Mouse (Mus musculus) E14TG2a.4 (cell line): ENCODE measurements around the gene Fam71f1.

Experiments used
- H3K27me3 ChIP-seq: 2 replicates; pipeline ENCODE4 v1.6.1; 2014; ENCODE audit warnings: low read length, control low read depth; ENCODE audit not compliant: insufficient read depth
- H3K36me3 ChIP-seq: 2 replicates; pipeline ENCODE4 v1.6.1; 2014; ENCODE audit warnings: low read length, control low read depth; ENCODE audit not compliant: insufficient read depth
- H3K4me1 ChIP-seq: replicated peaks from 2 replicates; pipeline ENCODE4 v1.6.1; 2014; ENCODE audit warnings: low read depth, low read length, control low read depth
- H3K4me3 ChIP-seq: replicated peaks from 2 replicates; pipeline ENCODE4 v1.5.1; 2014; ENCODE audit warnings: mild to moderate bottlenecking, low read length
- H3K9me3 ChIP-seq: 2 replicates; pipeline ENCODE4 v1.6.1; 2014; ENCODE audit warnings: low read length, control low read depth
- CTCF ChIP-seq: conservative IDR thresholded peaks from 2 replicates; pipeline ENCODE4 v1.5.1; 2014; ENCODE audit warnings: low read length
- NANOG ChIP-seq: IDR thresholded peaks from 2 replicates; pipeline ENCODE4 v1.6.1; 2014; ENCODE audit warnings: borderline replicate concordance, low read length, mixed read lengths
- POU5F1 ChIP-seq: IDR thresholded peaks from 2 replicates; pipeline ENCODE4 v1.6.1; 2014; ENCODE audit warnings: low read length, borderline replicate concordance

Fam71f1 gene

DNA sequence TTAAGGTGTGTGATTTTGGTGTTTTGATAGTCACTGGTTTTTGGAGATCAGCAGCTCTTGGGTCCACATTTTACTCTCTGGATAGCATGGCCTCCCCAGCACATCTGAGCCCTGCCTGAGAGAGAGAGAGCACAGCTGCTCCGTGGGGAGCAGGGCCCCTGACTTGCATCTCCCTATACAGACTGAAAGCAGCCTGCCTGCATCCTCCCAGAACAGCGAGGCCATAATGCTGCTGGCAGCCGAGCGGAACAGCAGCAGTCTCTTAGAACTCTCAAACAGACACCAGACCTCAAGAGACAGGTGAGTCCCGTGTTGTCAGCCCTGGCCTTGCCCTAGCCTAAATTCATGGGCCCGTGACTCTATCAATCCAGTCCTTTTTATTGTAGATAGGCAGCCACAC is 31.5 kb upstream of the Fam71f1 start:
- TF ChIP-seq POU5F1 = no peak
- TF ChIP-seq NANOG = no peak
- TF ChIP-seq CTCF = no peak
- H3K4me1 ChIP-seq = 0 out of 2 replicates have a peak, but pooled peaks cover 10% of the 10 kb centered on the region
- no peaks in the 10 kb centered on the region for H3K9me3 ChIP-seq
- H3K4me3 ChIP-seq = no peak overlapping the region
- no peaks in the 10 kb centered on the region for H3K36me3 ChIP-seq
- peaks cover 28% of the 10 kb centered on the region for H3K27me3 ChIP-seq

DNA sequence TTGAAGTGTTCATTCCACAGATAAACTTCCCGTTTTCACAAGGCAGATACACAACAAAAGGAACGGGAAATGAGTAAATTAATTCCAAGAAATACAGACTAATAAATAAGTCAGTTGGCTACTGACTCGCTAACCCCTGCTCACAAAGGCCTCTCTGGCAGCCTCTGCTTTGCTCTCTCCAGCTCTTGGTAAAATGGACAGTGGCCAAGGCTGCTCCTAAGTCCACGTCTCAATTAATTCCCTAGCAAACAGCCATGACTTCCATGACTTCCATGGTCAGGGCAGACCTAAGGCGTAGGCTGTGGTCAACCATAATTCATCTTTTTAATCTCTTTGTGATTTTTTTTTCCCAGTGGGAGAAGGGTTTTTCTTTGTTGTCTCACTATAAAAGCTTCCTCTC is 31.0 kb upstream of the Fam71f1 start:
- no peak overlapping the region for H3K4me3 ChIP-seq
- 0 out of 2 replicates have a peak, but pooled peaks cover 10% of the 10 kb centered on the region for H3K4me1 ChIP-seq
- no peaks in the 10 kb centered on the region for H3K36me3 ChIP-seq
- H3K27me3 ChIP-seq = peaks cover 28% of the 10 kb centered on the region
- TF ChIP-seq POU5F1 (no peak), NANOG (no peak), CTCF (no peak)
- H3K9me3 ChIP-seq = no peaks in the 10 kb centered on the region

DNA sequence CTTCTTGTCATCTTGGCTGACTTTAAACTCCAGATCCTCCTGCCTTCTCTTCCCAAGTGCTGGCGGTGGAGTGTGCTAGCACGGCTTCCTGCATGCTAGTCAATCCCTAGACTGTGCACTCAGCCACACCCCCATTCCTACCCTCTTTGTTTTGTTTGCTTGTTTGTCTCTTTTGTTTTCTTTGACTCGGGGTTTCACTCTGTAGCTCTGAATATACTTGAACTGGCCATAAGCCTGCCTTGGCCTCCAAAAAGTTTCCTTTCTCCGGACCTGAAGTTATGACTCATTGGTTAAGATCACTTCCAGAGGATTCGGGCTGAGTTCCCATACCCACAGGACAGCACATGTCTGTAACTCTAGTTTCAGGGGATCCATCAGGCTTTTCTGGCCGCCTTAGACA is 30.3 kb upstream of the Fam71f1 start:
- no peak overlapping the region for H3K4me3 ChIP-seq
- no peaks in the 10 kb centered on the region for H3K9me3 ChIP-seq
- H3K36me3 ChIP-seq = no peaks in the 10 kb centered on the region
- peaks cover 28% of the 10 kb centered on the region for H3K27me3 ChIP-seq
- no peak for TF ChIP-seq CTCF
- TF ChIP-seq POU5F1 = no peak
- no peak for TF ChIP-seq NANOG
- 0 out of 2 replicates have a peak, but pooled peaks cover 8% of the 10 kb centered on the region for H3K4me1 ChIP-seq

DNA sequence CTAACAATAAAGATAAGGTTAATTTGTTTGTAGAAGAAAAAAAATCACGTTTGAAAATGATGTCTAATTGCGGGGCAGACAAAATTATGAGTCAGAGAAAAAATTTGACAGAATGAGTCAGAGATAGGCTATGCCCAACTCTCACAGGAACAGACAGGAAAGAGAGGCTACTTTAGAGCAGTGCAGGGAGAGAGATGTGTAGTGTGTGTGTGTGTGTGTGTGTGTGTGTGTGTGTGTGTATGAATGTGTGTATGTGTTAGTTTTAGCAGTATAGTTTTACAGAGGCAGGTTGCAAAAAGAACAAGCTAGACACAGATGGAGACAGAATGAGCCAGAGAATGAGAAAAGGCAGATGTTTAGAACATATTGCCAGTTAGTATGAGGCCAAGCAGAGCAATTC is 19.8 kb upstream of the Fam71f1 start:
- TF ChIP-seq POU5F1 = no peak
- no peak for TF ChIP-seq CTCF
- TF ChIP-seq NANOG = no peak
- Histone ChIP-seq H3K9me3 (no peaks in the 10 kb centered on the region), H3K4me1 (peaks cover 18% of the 10 kb centered on the region), H3K4me3 (no peak overlapping the region), H3K27me3 (0 out of 2 replicates have a peak, but pooled peaks cover 8% of the 10 kb centered on the region), H3K36me3 (no peaks in the 10 kb centered on the region)

DNA sequence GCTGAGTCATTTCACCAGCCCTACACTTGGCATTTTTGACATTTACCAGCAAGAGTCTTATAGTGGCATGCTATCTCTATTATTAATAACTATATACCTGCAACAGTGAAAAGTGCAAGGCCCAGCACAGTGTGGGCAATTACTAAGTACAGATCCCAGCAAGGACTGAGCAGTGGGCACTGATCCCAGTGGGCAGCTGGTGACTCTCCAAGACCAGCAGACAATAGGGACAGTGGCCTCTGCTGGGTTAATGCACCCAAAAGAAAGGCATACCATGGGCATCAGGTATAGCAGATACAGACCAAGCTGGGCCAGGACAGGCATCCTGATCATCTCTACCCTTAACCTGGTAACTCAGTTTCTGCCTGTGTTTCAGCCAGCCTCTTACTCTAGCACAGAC is 15.7 kb upstream of the Fam71f1 start:
- H3K27me3 ChIP-seq = 0 out of 2 replicates have a peak, but pooled peaks cover 8% of the 10 kb centered on the region
- TF ChIP-seq NANOG = no peak
- TF ChIP-seq CTCF = no peak
- no peak for TF ChIP-seq POU5F1
- H3K4me3 ChIP-seq = no peak overlapping the region
- no peaks in the 10 kb centered on the region for H3K9me3 ChIP-seq
- H3K4me1 ChIP-seq = peaks cover 4% of the 10 kb centered on the region; the same call in 1 of the 2 replicates
- no peaks in the 10 kb centered on the region for H3K36me3 ChIP-seq

DNA sequence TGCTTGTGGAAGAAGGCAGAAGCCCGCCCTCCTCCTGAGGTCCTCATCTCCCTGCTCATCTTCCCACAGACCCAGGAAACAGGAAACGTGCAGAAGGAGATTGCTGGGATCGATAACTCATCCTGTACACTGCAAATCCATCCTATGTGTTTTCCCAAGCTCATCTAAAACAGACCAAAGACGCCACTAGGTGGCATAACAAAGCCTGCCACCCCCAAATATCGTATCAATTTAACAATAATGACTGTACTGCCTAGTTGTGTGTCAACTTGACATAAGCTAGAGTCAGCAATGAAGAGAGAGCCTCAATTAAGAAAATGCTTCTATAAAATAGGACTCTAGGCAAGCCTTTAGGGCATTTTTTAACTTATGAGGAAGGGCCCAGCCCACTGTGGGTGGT is 15.2 kb upstream of the Fam71f1 start:
- TF ChIP-seq CTCF (peak; percentile 28; the same call in 1 of the 2 replicates), POU5F1 (no peak)
- Histone ChIP-seq H3K4me1 (peaks cover 7% of the 10 kb centered on the region), H3K27me3 (0 out of 2 replicates have a peak, but pooled peaks cover 8% of the 10 kb centered on the region), H3K4me3 (no peak overlapping the region), H3K9me3 (no peaks in the 10 kb centered on the region), H3K36me3 (no peaks in the 10 kb centered on the region)

DNA sequence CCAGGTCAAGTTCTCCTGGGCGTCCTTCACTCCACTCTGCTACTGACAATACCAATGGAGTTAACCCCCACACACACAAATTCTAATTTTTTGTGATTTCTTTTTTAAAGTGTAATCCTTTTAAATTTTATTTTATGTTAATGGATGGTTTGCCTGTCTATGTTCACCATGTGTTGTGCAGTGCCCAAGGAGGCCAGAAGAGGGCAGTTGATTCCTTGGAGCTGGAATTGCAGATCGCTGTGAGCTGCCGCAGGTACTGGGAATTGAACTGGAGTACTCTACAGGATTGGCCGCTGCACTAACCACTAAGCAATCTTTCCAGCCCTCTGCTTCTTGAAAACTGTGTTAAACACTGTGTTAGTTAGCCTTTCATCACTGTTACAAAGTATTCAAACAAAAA is 13.5 kb upstream of the Fam71f1 start:
- peak; percentile 71 for TF ChIP-seq CTCF
- TF ChIP-seq NANOG = no peak
- no peaks in the 10 kb centered on the region for H3K36me3 ChIP-seq
- peaks cover 14% of the 10 kb centered on the region for H3K4me1 ChIP-seq
- H3K27me3 ChIP-seq = 0 out of 2 replicates have a peak, but pooled peaks cover 6% of the 10 kb centered on the region
- H3K9me3 ChIP-seq = no peaks in the 10 kb centered on the region
- no peak overlapping the region for H3K4me3 ChIP-seq

DNA sequence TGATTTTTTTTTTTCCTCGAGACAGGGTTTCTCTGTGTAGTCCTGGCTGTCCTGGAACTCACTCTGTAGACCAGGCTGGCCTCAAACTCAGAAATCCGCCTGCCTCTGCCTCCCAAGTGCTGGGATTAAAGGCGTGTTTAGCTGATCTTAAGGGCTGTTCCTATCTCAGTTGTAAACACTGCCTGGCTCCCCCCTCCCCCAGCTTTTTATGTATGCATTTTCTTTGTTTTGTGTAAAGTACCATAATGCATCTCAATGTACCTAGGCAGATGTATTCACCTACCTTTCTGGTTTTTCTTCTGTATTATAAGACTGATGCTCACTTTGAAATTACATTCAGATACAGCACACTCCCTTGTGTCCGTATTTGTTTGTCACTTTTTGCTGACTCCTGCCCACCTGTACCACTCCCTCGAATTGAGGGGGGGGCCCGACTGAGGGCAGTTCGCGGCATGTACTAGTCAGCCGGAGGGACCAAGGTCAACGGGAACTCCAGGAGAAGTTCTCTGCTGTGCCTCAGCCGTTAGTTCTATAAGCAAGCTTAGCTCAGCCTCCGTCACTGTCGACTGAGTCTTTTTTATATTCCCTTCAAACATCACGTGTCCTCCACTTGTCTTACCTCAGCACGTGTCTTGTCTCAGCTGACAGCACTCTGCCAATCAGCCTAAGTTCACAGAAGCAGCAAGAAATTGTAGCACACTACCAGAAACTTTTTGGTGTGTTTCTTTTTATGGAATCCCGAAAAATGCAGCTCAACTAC is 9.9 kb upstream of the Fam71f1 start:
- no peak overlapping the region for H3K4me3 ChIP-seq
- H3K36me3 ChIP-seq = no peaks in the 10 kb centered on the region
- no peaks in the 10 kb centered on the region for H3K9me3 ChIP-seq
- TF ChIP-seq NANOG (no peak), POU5F1 (no peak), CTCF (no peak)
- H3K4me1 ChIP-seq = peaks cover 14% of the 10 kb centered on the region
- no peaks in the 10 kb centered on the region for H3K27me3 ChIP-seq

DNA sequence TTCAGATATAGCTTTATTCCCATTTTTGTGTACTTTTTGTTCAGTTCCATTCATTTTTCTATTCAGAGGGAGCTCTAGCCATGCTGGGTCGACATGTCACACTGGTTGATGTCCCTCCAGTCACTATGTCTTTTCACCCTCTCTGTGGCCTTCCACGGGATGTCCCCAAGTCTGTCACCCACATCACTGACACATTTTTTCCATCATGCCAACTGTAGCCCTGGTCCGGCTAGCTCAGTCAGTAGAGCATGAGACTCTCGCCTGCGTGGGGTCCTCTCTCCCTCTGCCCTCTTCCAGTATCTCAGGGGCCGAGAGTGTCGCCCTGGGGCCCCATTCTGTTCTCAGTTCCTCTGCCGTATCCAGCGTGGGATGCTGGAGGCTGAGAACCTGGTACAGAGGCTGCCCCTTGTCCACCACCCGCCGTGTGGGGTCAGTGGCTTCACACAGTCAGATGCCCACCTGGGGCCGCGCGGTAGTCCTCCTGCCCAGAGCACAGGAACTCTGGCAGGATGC is 5.2 kb upstream of the Fam71f1 start:
- Histone ChIP-seq H3K27me3 (peaks cover 3% of the 10 kb centered on the region; the same call in 1 of the 2 replicates), H3K36me3 (no peaks in the 10 kb centered on the region), H3K9me3 (no peaks in the 10 kb centered on the region), H3K4me3 (no peak overlapping the region), H3K4me1 (peaks cover 6% of the 10 kb centered on the region)
- TF ChIP-seq POU5F1 = no peak
- TF ChIP-seq NANOG = no peak
- no peak for TF ChIP-seq CTCF
